8 mouse cellular contexts compared by ENCODE assay signal in the genomic region with DNA sequence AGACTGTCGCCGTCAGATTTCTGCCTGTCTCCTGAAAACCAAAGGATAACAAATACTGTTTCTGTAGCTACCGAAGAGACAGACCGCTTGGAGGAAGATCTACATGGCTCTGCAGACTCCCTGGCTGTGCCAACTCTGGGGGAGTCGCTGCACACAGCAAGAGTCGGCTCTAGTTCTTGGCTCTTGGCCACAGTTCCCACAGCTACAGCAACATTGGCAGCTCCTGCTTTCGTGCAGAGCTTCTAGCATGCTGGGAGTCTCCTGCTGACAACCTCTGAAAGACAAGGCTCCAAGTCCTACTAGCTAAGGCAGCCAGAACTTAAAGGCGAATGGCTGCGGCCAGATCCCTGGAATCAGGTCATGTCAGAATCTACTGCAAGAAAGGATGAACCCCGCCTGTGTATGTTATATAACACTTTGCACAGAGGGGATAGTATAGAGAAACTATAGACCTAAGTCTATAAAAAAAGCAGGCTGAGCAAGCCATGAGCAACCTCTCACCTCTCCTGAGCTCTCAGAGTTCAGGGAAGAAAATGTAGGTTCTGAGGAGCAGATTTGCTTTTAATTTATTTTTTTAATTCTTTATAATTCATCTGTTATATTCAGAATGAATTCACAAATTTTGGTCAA. TPM values are rescaled to one million over a fixed set of nuclear protein-coding genes. Genes with fewer than 3 reads are reported as not detected.
DNase-seq lines count a peak whose midpoint lies in the region; ATAC-seq lines count a peak whose summit lies in the region.

No protein-coding gene starts in this region.

- intact Hi-C loops in heart, postnatal 10 days (cut with DNase I) = loop anchor here (5.0 kb wide), 2 partner anchors 55 to 80 kb away; no protein-coding TSS in a partner anchor

- ATAC-seq in frontal cortex, adult (ENCODE audit: low TSS enrichment) = peak; percentile 99
- ATAC-seq in megakaryocyte progenitor cell, adult 5-6 weeks (replicated peaks; ENCODE audit: poor library complexity) = no peak

- DNase-seq in urinary bladder, adult 2 months (ENCODE audit: low spot score) = peak; percentile 35
- no peak for DNase-seq in urinary bladder, postnatal 25 days (ENCODE audit: low spot score)
- DNase-seq in heart, postnatal 10 days = peak; percentile 90 to 91
- peak; percentile 83 to 86 for DNase-seq in layer of hippocampus, postnatal 10 days (ENCODE audit: low spot score in 2 of 2)
- DNase-seq in lung, postnatal 4 days = peak; percentile 62 to 83
- peak; percentile 82 for DNase-seq in testis, postnatal 10 days (ENCODE audit: low spot score)

RNA-seq across cellular contexts. Expression of a gene that starts 41.2 kb away (rescaled TPM):
- polyA plus RNA-seq in urinary bladder, adult 2 months (2012; rRNA removed) = 24.7 and 25.4 TPM in 2 replicates
- total RNA-seq in heart, postnatal 10 days (2021) = 100 to 1,000 TPM; 173 to 202 TPM
- 10 to 100 TPM; 76.3 to 82.4 TPM for total RNA-seq in layer of hippocampus, postnatal 10 days (2021)
- 59.7 and 60.3 TPM in 2 replicates for total RNA-seq in megakaryocyte progenitor cell, adult 5-6 weeks (2015)
- 92.8 and 104 TPM in 2 replicates for total RNA-seq in megakaryocyte progenitor cell, adult 5-6 weeks (2017)
